Mouse (Mus musculus): ENCODE results near the gene Glp1r.

Gene Glp1r

DNA sequence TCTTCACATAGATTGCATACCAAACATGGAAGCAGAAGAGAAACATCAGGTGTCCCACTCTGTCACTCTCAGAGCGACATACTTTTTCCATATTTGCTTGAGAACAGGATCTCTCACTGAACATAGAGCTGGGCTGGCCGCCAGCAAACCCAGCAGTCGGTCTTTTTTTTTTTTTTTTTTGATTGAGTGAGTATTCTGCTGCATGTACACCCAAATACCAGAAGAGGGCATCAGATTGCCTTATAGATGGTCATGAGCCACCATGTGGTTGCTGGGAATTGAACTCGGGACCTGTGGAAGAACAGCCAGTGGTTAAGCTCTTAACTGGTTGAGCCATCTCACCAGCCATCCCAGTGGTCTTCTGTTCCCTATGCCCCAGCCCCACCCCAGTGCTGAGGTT is 21.9 kb downstream of the Glp1r start:
- no peak for DNase-seq

DNA sequence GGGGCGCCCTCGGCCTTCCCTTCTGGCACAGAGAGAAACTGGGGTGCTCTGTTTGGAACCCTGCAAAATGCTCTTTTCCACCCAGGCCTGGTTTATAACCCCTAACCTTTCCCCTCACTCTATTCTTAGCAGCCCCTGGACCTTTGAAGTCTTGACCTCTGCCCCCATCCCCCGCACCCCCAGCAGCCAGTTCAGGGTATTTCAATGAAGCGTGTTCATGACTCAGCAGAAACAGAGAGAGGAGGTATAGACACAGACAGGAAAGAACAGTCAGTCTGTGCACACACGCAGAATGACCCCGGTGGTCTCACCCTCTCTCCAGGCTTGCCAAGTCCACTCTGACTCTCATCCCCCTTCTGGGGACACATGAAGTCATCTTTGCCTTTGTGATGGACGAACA is 29.2 kb downstream of the Glp1r start:
- DNase-seq = no peak

DNA sequence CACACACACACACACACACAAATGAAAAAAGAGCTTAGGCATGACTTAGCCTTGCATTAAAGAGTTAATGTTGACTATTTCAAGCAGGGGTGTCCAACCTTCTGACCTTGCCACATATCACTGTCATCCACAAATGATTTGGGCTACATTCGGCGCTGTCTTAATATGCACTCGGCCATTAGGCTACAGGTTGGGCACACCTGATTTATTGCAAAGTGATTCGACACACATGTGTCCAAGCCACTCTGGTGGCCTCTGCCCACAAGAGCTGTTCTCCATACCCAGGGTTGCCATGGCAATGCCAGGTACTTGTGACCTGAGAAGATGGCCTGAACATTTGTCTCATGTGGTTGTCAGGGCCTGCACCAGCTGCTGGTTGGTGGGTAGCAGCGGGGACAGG is 31.2 kb downstream of the Glp1r start:
- no peak for DNase-seq

DNA sequence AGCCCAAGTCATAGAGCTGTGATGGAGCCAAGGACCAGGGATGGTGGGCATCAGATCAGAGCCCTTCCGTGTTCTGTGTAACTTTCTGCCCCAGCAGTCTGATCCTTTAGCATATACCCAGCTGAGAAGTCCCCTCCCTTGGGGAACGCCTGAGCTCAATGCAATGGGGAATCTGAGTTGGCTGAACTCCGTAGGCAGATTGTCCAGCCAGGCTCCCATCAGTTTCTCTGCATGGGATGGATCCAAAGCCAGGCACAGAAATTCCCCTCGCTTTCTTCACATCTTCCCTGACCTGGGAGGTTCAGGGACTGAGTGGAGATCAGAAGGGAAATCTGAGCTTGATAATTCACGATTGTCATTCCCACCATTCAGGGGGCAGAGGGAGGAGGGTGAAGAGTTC is 33.7 kb downstream of the Glp1r start:
- DNase-seq = no peak

DNA sequence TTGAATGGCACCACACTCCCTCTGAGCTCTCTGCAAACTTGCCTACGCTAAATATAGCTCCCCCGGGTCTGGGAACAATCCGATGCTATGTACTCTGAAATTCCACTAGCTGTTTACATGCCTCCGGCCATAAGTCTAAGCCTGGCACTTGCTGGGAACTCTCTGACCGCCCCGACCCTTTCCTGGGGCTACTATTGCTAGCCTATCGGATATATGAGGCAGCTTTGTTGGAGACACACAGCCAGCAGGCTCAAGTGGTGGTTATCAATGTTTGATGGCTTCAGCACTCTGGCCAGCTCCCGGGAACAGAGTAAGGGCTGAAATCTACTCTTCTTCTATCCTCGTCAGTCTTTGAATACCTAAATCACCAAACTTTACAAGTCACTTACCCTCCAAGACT is 36.9 kb downstream of the Glp1r start:
- no peak for DNase-seq

DNA sequence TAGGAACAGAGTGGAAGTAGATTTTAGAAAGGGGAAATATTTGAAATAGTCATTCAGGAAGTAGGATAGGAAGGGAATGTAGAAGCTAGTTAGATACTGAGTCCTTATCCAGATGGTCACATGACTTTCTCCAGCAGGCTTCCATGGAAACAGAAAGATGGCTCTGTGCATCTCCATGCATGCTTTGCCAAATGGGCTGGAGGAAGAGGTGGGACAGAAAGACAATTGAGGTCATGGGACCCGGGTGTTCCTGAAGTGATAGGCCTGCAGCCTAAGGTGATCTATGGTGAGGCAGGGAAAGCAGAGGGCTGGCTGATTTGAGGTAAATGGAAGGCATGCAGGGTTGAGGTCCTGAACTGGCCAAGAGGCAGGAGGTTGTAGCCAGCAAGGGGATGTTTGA is 46.8 kb downstream of the Glp1r start:
- DNase-seq = no peak

DNA sequence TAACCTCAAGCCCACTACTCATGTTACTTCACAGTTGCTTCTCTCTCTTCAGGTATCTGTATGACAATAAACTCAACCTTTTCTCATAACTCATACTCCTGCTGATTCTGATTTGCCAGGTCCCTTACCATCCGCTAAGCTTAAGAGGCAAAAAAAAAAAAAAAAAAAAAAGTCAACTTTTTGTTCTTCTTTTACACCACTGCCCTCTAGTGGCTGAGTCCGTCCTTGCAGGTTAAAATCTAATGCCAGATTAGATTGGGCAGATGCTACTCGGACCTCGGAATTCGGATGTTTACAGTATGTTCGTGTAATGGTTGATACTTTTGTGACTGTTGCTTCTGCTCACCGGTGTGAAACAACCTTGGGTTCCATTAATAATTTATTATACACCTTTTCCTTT is 49.2 kb downstream of the Glp1r start:
- DNase-seq = peak; percentile 15

DNA sequence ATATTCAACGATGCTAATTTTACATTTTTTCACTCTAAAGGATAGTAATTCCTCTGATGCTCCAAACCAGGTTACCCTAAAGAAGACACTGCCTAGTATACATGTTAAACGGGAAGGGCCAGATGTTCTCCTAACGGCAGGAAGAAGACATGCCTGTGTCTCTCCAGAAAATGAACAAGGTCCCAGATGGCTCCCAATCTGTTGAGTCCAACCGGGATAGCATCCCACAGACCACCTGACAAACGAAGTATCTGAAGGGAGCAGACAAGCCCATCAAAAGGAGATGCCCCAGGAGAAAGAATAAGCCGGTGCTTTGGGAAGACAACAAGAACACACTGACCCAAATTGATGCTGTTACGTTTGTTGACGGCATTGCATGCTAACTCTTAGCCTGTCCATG is 50.0 kb downstream of the Glp1r start:
- DNase-seq = peak; percentile 45

DNA sequence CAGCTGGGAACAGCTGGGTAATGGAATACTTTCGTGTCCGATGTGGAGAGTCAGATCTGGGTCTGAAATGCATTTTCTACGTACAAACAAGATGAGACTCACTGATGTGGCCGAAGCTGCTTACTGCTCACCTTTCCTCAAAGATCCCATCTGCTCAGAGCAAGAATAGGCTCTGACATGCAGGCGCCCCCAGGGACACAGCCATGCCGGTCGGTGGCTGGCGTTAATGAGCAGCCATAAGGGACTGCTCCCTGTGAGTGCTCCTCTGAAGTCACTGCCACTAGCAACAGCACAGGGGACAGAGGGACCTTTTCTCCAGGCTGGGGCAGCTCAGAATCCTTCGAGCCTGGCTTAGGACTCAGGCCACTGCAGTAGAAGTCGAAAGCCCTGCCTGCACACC is 52.7 kb downstream of the Glp1r start, which contains the start of gene Umodl1:
TSS of gene Umodl1 (plus strand) at position 301 of the 400 bp plus-strand sequence.
- no peak for DNase-seq

DNA sequence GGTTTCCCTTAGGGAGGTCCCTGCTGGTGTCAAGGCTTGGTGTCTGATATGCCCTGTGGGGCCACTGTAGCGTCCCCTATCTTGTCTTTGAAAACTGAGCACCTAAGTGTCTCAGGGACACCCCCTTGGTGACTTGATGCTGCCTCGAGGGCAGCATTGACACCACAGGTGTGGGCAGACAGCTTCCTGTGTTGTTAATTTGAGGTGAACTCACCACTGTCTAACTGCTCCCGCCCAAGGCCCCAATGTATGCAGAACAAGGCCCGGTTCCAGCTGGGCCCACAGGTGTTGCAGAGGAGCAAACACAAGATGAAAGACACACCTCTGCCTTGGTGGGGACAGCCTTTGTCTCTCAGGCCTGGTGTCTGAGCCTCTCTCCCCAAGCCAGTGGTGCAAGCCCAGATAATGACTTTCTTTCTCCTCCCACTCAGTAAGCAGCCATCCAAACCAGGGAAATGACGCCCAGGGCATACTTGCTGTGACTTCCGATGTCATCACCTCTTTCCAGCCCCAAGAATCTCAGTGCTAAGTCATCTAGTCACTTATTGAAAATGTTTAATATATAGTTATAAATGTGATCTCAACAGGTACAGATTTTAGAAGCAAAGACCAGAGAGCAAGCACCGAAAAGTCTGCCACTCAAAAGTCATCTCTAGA is 60.4 kb downstream of the Glp1r start:
- DNase-seq = no peak

DNA sequence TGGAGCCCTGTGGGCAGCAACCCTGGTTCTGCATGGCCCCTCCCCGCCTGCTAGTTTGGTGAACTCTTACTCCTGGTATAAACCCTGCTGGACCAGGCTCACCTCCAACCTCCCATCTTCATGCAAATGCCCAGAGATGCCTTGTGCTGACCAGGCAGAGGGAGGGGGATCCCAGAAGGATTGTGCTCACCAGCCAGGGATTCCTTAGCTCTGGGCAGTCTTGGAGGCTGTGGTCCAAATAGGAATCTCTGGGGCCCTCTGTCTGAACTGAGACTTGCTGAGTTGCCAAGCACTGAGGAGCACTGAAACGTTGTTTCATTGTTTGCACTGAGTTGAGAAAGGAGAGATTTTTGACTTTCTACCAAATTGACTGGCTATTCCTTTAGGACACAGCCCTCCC is 61.3 kb downstream of the Glp1r start:
- DNase-seq = no peak

DNA sequence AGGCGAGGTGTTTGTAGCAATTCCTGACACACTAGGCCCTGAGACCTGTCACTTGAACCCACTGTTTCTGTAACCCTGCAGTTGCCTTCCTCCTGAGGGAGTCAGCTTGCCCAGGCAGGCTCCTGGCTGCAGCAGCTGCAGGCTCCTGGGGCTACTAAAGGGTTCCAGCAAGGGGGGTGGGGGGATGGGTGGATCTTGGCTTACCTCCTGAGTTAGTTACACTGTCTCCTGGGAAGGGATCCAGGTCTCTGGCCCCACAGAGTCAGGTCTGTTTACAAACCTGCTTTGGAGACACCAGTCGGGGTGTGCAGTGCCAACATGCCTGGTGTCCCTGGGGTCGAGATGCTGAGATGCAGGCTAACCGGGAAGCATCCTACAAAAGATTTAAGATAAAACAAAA is 68.4 kb downstream of the Glp1r start:
- no peak for DNase-seq

DNA sequence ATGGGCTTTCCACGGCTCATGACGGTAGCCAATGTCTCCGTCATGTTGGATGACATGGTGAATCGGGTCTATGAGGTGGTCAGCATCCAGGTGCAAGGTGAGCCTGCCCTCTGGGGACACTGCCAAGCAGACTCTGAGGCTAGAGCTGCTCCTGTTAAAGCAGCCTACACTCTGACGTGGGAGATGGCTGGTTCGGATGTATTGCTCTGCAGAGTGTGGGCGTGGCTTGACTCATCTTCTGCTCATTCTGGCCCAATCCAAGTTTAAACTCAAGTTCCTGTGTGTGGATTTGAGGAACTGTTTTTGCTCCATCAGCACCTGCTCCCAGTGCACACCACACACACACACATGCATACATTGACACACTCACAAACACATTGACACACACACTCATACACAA is 70.3 kb downstream of the Glp1r start:
- peak; percentile 81 for DNase-seq

DNA sequence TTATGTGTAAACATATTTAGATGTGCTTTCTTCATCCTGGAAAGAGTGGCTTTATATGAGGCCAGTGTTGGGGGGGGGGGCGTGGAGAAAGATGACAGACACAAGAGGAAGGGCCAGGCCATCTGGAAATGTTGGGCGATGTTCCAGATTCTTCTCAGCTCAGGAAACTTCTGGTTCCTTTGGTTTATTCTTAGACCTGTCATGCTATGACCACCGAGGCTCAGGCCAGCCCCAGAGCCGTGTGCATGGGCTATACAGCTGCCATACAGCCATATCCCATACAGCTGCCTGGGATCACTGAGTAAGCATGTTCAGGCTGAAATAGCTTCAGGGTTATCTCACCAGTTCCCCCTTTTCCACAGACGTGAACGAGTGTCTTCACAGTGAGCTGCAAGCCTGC is 71.7 kb downstream of the Glp1r start:
- peak; percentile 81 for DNase-seq

DNA sequence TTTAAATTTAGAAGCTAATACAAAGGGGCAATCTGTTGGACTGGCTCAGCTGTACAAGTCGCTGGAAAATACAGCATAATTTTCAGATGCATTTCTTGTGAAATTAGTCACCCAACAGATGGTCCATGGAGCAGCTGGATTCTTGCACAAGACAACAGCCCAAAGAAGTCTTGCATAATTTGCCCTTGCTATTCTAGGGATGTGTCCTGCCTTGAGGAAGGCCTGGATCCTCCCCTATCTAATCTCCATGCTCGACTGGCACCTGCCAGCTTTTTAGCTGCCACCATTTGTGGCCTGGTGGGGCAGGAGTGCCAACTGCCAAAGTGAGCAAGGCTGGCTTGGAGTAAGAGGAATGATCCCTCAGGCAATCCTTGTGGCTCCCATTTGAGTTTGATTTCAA is 75.7 kb downstream of the Glp1r start:
- DNase-seq = peak; percentile 33

DNA sequence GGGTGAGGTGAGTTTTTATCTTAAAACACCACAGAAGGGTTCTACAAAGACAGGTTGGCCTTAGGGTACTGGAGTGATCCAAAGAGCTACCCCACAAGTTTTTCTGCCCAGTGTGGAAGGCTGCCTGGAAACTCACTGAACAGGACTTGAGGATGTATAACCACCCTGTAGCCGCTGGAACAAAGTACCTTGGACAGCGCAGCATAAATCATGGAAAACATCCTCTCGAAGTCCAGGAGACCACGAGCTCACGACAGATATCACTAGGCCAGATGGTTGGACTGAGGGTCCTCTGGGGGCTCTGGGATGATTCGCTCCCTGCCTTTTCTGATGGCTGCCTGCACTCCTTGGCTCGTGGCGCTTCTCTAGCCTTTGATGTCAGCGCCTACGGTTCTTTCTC is 76.9 kb downstream of the Glp1r start:
- no peak for DNase-seq

DNA sequence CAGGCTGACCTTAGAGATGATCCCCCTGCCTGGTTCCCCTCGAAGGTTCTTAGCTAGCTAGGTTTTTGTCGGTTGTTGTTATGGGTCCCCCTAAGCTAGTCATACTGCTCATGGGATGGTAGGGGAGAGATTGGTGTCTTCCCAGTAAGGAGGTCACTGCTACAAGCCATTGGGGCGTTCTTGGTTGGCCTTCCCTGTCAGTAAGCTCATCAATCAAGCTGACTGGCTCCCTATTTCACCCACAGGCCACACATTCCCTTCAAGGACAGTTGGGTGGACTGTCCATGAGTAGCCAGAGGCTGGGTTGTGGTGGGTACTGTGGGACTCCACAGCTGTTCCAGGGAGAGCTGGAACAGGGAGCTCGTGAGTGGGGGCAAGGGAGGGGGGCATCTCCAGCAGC is 81.9 kb downstream of the Glp1r start:
- no peak for DNase-seq

DNA sequence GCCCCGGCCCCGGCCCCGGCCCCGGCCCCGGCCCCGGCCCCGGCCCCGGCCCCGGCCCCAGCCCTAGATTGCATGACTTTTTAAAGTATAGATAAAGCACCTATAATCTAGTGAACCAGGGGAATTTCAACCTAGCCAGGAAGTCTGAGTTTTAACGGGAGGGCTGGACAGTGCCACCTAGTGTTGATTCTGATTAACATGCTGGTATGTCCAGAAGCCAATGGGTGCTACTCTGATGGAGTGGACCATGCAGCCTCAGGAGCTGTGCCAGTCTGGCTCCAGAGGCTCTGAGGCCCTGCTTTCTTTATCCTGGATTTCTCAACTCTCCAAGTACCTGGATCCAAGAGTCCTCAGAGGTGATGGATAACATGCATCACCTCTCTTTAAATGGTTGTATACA is 88.6 kb downstream of the Glp1r start:
- no peak for DNase-seq
